Mouse (Mus musculus) erythroblast, embryonic 14.5 days (primary cell): ENCODE results near the gene Mia3. TPM values are rescaled to one million over a fixed set of nuclear protein-coding genes. Genes with fewer than 3 reads are reported as not detected.

ENCODE experiments used
- H3K27me3 ChIP-seq: 2 replicates; pipeline ENCODE4 v1.6.1; 2012; ENCODE audit warnings: inconsistent platforms; ENCODE audit not compliant: control insufficient read depth
- H3K36me3 ChIP-seq: 2 replicates; pipeline ENCODE4 v1.6.1; 2012; ENCODE audit warnings: mild to moderate bottlenecking, inconsistent platforms; ENCODE audit not compliant: control insufficient read depth
- H3K4me1 ChIP-seq: 2 replicates; pipeline ENCODE4 v1.6.1; 2012; ENCODE audit warnings: inconsistent platforms; ENCODE audit not compliant: control insufficient read depth
- H3K4me3 ChIP-seq: replicated peaks from 2 replicates; pipeline ENCODE3; 2012; ENCODE audit warnings: moderate library complexity, mild to moderate bottlenecking, inconsistent platforms
- H3K9me3 ChIP-seq: 2 replicates; pipeline ENCODE4 v1.6.1; 2012; ENCODE audit warnings: low read length, inconsistent platforms, mixed read lengths; ENCODE audit not compliant: control insufficient read depth
- GATA1 ChIP-seq: IDR thresholded peaks from 2 replicates; pipeline ENCODE4 v1.6.1; 2012; ENCODE audit warnings: low read length, inconsistent platforms, mixed read lengths
- TAL1 ChIP-seq: IDR thresholded peaks from 3 replicates; pipeline ENCODE4 v1.6.1; 2012; ENCODE audit warnings: low read length, inconsistent platforms, mixed read lengths
- polyA plus RNA-seq: library from polyadenylated mRNA; stranded (reverse); fragments of >175 nt; gene quantifications from 2 replicates; pipeline ENCODE4 v1.2.3, GENCODE M21; 2012

Mia3 gene
- polyA plus RNA-seq, 1 experiment, result 1.7 TPM

GRCm38 (mm10) chr1:183296465-183296864, 72.9 kb downstream of the Mia3 start, which contains the start of gene Aida:
Gene Aida (plus strand): TSS chr1:183296590.
- Histone ChIP-seq H3K27me3 (no peaks in the 10 kb centered on the region), H3K9me3 (no peaks in the 10 kb centered on the region), H3K4me3 (peak within 1 kb of the TSS; percentile 65), H3K4me1 (peaks cover 2% of the 10 kb centered on the region; the same call in 1 of the 2 replicates), H3K36me3 (peaks cover 29% of the 10 kb centered on the region)
- TF ChIP-seq TAL1, result no peak
- no peak for TF ChIP-seq GATA1

- peaks cover 96% of the 10 kb centered on the region for H3K36me3 ChIP-seq
- no peaks in the 10 kb centered on the region for H3K9me3 ChIP-seq
Observed at GRCm38 (mm10) chr1:183289576-183289975, 79.8 kb downstream of the Mia3 start.

GRCm38 (mm10) chr1:183288351-183288750, 81.0 kb downstream of the Mia3 start:
- Histone ChIP-seq H3K9me3 (no peaks in the 10 kb centered on the region), H3K27me3 (no peaks in the 10 kb centered on the region), H3K36me3 (peaks cover 99% of the 10 kb centered on the region), H3K4me3 (no peak overlapping the region), H3K4me1 (no peaks in the 10 kb centered on the region)
- TF ChIP-seq GATA1 (no peak), TAL1 (no peak)

More at GRCm38 (mm10) chr1:183289576-183289975, 79.8 kb downstream of the Mia3 start:
- Histone ChIP-seq H3K27me3 (no peaks in the 10 kb centered on the region), H3K4me3 (no peak overlapping the region), H3K4me1 (no peaks in the 10 kb centered on the region; the same call in 1 of the 2 replicates)
- TF ChIP-seq GATA1, result no peak

Other genes with a start within 250 kb of the Mia3 start
- gene Disp1, start 148.0 kb downstream of the Mia3 start, polyA plus RNA-seq, result 0.44 and 0.60 TPM in 2 replicates
- 3.1 and 3.7 TPM in 2 replicates for gene Aida, start 73.0 kb downstream of the Mia3 start, polyA plus RNA-seq
- gene Brox, start 72.3 kb downstream of the Mia3 start, polyA plus RNA-seq, result 0.35 and 0.40 TPM in 2 replicates
- 0.09 TPM in 1 of 2 replicates, not detected in the other for gene Taf1a, start 19.4 kb upstream of the Mia3 start, polyA plus RNA-seq
- not detected in 2 replicates for gene Hhipl2, start 48.7 kb upstream of the Mia3 start, polyA plus RNA-seq